Mouse (Mus musculus): Measurements from ENCODE around the gene Sgip1.

Gene Sgip1

DNA sequence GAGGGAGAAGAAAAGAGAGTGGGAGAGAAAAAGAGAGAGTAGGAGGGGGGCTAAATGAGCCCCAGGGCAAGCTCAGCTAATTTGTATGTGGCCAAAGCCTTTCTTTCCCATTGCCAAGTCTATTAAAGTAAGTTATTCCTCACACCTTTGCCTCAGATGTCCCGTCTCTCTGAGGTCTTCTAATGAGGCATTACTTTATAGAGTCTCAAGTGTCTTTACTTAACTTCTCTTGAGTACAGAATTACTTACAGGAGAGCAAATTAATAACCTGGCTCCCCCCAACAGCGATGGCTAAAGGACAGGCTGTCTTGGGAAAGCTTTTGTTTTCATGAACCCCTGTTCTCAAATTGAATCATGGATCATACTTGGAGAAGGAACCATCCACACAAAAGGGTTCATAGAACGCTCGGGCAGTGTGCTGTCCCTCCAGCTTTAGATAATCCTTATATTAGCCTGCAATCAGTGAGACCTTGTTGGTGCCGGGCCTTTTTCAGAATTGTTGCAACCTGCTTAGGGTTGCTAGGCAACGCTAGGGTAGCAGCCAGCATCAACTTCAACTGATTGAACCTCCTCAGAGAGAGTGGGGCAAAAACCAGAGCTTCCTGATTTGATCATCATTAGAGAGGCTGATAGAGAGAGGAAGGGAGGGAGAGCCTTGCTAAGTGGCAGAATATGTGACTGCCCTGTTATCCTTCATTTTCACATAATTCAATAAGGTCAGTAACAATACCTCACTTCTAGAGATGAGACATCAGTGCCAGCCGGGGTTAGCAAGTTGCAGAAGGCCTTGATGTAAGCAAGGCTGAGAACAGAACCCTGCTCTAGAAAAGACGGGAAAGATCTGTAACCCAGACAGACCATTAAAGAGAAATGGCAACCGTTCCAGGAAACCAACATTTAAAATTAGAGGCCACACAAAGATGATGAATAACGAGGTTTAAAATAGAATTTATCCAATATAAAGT is 114.1 kb downstream of the Sgip1 start:
- TF ChIP-seq NANOG (IDR thresholded peaks at IDR 0.05; ENCODE audit: borderline replicate concordance, low read length), result no peak
- H3K27me3 ChIP-seq (ENCODE audit: insufficient read depth, low read length), result no peaks in the 10 kb centered on the region
- no peaks in the 10 kb centered on the region; the same call in 1 of the 2 replicates for H3K4me1 ChIP-seq (replicated peaks; ENCODE audit: low read depth, low read length)
- no peak overlapping the region for H3K4me3 ChIP-seq (replicated peaks; ENCODE audit: low read length)
- no peaks in the 10 kb centered on the region for H3K9me3 ChIP-seq (ENCODE audit: low read length)
- peaks cover 8% of the 10 kb centered on the region; the same call in 1 of the 2 replicates for H3K36me3 ChIP-seq (ENCODE audit: insufficient read depth, low read length)

DNA sequence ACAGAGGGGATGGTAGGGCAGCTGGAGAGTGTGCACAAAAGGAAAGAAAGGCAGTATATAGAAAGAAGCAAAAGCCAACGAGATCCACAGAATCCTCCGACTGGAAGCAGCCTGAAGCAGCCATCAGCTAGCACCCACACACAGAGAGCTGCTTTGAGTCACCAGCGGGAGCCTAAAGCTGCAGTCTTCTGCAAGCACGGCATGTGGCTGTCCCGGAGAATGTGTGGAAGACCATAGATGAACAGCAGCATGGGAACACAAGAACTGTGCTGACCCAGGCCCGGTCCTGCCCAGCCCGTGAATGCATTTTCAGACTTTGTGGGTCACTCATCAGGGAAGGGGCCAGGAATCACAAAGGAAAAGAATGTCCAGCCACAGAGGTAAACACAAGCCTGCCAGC is 115.0 kb downstream of the Sgip1 start:
- Histone ChIP-seq H3K36me3 (ENCODE audit: insufficient read depth, low read length) (peaks cover 5% of the 10 kb centered on the region; the same call in 1 of the 2 replicates), H3K9me3 (ENCODE audit: low read length) (no peaks in the 10 kb centered on the region), H3K4me3 (replicated peaks; ENCODE audit: low read length) (no peak overlapping the region), H3K27me3 (ENCODE audit: insufficient read depth, low read length) (no peaks in the 10 kb centered on the region), H3K4me1 (replicated peaks; ENCODE audit: low read depth, low read length) (no peaks in the 10 kb centered on the region; the same call in 1 of the 2 replicates)
- TF ChIP-seq NANOG (IDR thresholded peaks at IDR 0.05; ENCODE audit: borderline replicate concordance, low read length), result no peak
- TF ChIP-seq POU5F1 (IDR thresholded peaks at IDR 0.05; ENCODE audit: borderline replicate concordance, low read length), result no peak
- TF ChIP-seq CTCF (conservative IDR thresholded peaks at IDR 0.05; ENCODE audit: low read length), result no peak

- Histone ChIP-seq H3K27me3 (ENCODE audit: insufficient read depth, low read length) (no peaks in the 10 kb centered on the region), H3K9me3 (ENCODE audit: low read length) (no peaks in the 10 kb centered on the region), H3K4me3 (replicated peaks; ENCODE audit: low read length) (peak overlapping the region; percentile 74), H3K4me1 (replicated peaks; ENCODE audit: low read depth, low read length) (no peaks in the 10 kb centered on the region; the same call in 1 of the 2 replicates), H3K36me3 (ENCODE audit: insufficient read depth, low read length) (no peaks in the 10 kb centered on the region)
- TF ChIP-seq NANOG (IDR thresholded peaks at IDR 0.05; ENCODE audit: borderline replicate concordance, low read length), result no peak
- peak; percentile 53 for TF ChIP-seq CTCF (conservative IDR thresholded peaks at IDR 0.05; ENCODE audit: low read length)
These were observed 118.4 kb downstream of the Sgip1 start for GRCm38 (mm10) chr4:102859259-102860194.

GRCm38 (mm10) chr4:102862751-102863710 is 121.9 kb downstream of the Sgip1 start:
- no peak overlapping the region for H3K4me3 ChIP-seq (replicated peaks; ENCODE audit: low read length)
- H3K36me3 ChIP-seq (ENCODE audit: insufficient read depth, low read length), result no peaks in the 10 kb centered on the region
- no peaks in the 10 kb centered on the region for H3K27me3 ChIP-seq (ENCODE audit: insufficient read depth, low read length)
- H3K9me3 ChIP-seq (ENCODE audit: low read length), result no peaks in the 10 kb centered on the region
- H3K4me1 ChIP-seq (replicated peaks; ENCODE audit: low read depth, low read length), result no peaks in the 10 kb centered on the region
- no peak for TF ChIP-seq CTCF (conservative IDR thresholded peaks at IDR 0.05; ENCODE audit: low read length)

- H3K4me3 ChIP-seq (replicated peaks; ENCODE audit: low read length), result no peak overlapping the region
- TF ChIP-seq POU5F1 (IDR thresholded peaks at IDR 0.05; ENCODE audit: borderline replicate concordance, low read length), result no peak
- TF ChIP-seq CTCF (conservative IDR thresholded peaks at IDR 0.05; ENCODE audit: low read length), result no peak
- no peak for TF ChIP-seq NANOG (IDR thresholded peaks at IDR 0.05; ENCODE audit: borderline replicate concordance, low read length)
- no peaks in the 10 kb centered on the region for H3K27me3 ChIP-seq (ENCODE audit: insufficient read depth, low read length)
- no peaks in the 10 kb centered on the region for H3K9me3 ChIP-seq (ENCODE audit: low read length)
- no peaks in the 10 kb centered on the region for H3K4me1 ChIP-seq (replicated peaks; ENCODE audit: low read depth, low read length)
- no peaks in the 10 kb centered on the region for H3K36me3 ChIP-seq (ENCODE audit: insufficient read depth, low read length)
These were observed 125.4 kb downstream of the Sgip1 start for GRCm38 (mm10) chr4:102866531-102866930.

DNA sequence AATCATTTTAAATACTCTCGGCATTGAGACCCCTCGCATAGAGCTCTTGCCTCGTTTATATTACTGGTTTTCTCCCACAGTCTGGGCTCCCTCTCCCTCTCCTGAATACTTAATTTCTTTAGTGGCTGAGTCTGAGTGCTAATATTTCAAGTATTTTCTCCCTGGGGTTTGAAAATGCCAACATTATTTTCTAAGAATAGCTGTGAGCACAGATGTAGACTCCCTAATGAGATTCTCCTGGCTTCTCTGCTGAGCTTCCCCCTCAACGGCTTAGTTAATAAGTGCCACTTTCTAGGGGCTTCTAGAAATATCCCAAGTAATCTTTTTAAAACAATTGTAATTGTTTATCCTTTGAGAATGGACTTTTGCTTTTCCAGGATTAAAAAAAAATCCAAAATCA is 130.2 kb downstream of the Sgip1 start:
- Histone ChIP-seq H3K4me3 (replicated peaks; ENCODE audit: low read length) (no peak overlapping the region), H3K27me3 (ENCODE audit: insufficient read depth, low read length) (no peaks in the 10 kb centered on the region), H3K36me3 (ENCODE audit: insufficient read depth, low read length) (no peaks in the 10 kb centered on the region), H3K4me1 (replicated peaks; ENCODE audit: low read depth, low read length) (no peaks in the 10 kb centered on the region), H3K9me3 (ENCODE audit: low read length) (peaks cover 15% of the 10 kb centered on the region)
- TF ChIP-seq NANOG (IDR thresholded peaks at IDR 0.05; ENCODE audit: borderline replicate concordance, low read length), result no peak
- TF ChIP-seq CTCF (conservative IDR thresholded peaks at IDR 0.05; ENCODE audit: low read length), result no peak
- TF ChIP-seq POU5F1 (IDR thresholded peaks at IDR 0.05; ENCODE audit: borderline replicate concordance, low read length), result no peak

DNA sequence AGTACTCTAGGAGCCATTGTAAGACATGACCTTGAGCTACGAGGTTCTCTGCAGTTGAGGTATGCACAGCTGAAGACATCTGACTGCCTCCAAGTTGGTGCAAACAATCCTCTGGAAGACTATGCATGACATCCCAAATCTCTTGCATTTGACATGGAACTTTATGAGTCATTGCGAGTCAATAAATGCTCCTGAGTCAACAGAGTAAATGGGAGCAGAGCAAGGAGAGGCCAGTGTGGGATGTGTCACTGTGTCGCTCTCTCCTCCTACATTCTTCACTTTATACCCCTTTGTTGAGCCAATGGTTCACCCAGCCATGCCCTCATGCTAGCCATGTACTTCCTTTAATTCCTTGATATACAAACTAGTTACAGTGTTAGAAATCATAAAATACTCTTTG is 142.0 kb downstream of the Sgip1 start:
- H3K9me3 ChIP-seq (ENCODE audit: low read length), result peaks cover 28% of the 10 kb centered on the region
- no peak for TF ChIP-seq POU5F1 (IDR thresholded peaks at IDR 0.05; ENCODE audit: borderline replicate concordance, low read length)
- no peak for TF ChIP-seq CTCF (conservative IDR thresholded peaks at IDR 0.05; ENCODE audit: low read length)
- TF ChIP-seq NANOG (IDR thresholded peaks at IDR 0.05; ENCODE audit: borderline replicate concordance, low read length), result no peak
- H3K4me1 ChIP-seq (replicated peaks; ENCODE audit: low read depth, low read length), result no peaks in the 10 kb centered on the region
- no peaks in the 10 kb centered on the region for H3K36me3 ChIP-seq (ENCODE audit: insufficient read depth, low read length)
- no peak overlapping the region for H3K4me3 ChIP-seq (replicated peaks; ENCODE audit: low read length)
- H3K27me3 ChIP-seq (ENCODE audit: insufficient read depth, low read length), result no peaks in the 10 kb centered on the region
